Mouse (Mus musculus) thymus, adult 2 months (tissue): Measurements from ENCODE around the gene Ccdc183.

Source experiments
- CTCF ChIP-seq: fragments of 200-500 bp; IDR thresholded peaks from 2 replicates; pipeline ENCODE4 v1.5.1; 2012; ENCODE audit warnings: mild to moderate bottlenecking, control low read depth, low read length, moderate library complexity, borderline replicate concordance; ENCODE audit not compliant: control insufficient read depth, poor library complexity, insufficient read depth; ENCODE audit errors: extremely low read depth
- POLR2A ChIP-seq: fragments of 200-500 bp; IDR thresholded peaks from 2 replicates; pipeline ENCODE4 v1.6.1; 2012; ENCODE audit warnings: mild to moderate bottlenecking, low read length, control low read depth, moderate library complexity; ENCODE audit not compliant: control insufficient read depth, poor library complexity, insufficient read depth; ENCODE audit errors: extremely low read depth

DNA sequence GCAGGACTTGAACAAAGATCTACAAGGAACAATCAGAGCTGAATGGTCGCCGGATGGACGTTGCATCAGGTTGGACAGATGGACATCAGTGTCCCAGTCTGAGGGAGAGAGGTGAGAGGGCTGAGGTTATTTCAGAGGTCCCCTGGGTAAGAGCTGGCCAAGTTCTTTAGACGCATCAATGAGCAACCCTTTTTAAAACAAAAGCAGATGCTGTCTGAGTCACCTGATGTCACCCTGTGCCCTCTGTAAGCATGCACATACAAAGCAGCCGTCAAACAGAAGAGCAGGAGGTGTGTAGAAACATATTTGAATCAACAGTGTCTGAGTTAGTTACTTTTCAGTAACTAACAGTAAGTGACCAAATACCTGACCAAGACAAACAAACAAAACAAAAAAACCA lies 46.6 kb upstream of the Ccdc183 start:
- TF ChIP-seq CTCF (no peak), POLR2A (no peak)
